Mouse (Mus musculus): ENCODE measurements around the gene Cdk11b.

The Cdk11b gene

DNA sequence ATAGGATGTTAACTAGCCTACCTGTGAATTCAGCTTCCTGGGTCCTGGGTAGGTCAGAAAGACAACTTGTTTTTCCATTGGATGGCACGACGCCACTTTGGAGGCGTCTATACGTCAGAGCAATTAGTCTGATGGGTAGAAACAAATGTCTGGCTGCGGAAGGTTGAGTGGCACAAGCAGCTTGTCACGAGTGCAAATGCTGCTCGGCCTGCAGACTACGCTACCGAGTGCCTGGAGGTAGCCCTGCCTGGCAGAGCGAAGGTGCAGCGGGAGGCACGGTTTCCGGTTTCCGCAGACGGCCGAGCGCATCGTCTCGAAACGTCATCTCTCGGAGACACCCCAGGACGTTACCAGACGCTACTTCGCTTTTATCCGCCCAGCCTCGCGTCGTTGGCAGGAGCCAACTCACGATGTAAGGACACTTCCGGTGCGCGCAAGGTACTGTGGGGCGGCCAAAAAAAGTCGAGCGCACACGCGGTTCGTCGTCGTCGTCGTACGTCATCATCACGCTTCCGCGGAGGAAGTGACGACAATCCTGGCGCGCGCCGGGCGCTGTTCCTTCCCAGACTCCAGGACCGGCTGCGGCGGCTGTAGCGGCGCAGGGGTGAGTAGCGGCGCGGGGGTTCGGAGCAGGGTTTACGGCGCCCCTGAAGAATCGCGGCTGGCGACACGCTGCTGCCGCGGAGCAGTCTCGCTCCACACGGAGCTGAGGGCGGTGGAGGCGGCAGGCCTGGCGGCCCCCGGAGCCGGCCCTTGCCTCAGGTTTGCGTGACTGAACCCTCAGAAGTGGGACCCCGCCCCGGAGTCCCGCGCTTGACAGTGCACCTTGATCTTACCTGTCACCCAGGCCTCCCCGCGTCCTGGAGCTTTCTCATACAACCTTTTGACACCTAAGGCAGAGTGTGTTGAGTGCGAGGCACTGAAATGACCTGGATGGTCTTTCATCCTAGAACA is at the start of gene Cdk11b:
Cdk11b (plus strand) TSS at position 517 of the 954 bp plus-strand sequence.
- in situ Hi-C loops (cut with MboI; ENCODE audit: low sequenced_read_pairs), result no loop called here

DNA sequence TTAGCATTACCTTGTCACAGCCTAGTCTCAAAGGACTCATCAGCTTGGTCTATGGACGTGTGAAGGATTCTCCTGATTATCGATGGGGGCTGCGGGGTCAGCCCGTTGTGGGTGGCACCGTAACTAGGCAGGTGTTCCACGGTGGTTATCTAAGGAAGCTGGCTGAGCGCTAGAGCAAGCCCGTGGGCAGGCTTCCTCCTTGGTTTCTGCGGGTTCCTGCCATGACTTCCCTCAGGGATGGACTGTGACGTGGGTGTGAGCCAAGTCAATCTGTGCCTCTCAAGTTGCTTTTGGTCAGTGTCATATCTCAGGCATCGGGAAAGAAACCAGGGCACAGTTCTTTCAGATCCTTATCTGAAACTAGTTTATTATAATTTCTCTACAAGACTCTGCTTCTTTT is 49.7 kb upstream of the Cdk11b start:
- in situ Hi-C loops (cut with MboI; ENCODE audit: low sequenced_read_pairs), result loop anchor here (5.0 kb wide), 1 partner anchor 93 kb away; no protein-coding TSS in a partner anchor

DNA sequence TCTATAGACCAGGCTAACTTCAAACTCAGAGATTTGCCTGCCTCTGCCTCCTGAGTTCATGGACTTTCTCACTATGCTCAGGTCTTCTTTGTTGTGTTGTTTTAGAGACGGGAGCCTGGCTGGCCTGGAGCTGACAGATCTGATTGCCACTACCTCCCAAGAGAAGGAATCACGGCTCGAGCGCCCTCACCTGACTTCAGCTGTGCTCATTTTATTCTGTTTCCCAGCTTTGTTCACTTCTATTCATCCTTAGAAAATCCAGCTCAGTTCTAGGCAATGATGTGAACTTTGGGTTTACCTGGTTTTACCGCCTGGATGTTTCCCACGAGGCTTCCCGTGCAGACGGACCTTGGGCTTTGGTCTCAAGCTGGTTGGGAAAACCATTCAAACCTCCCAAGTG is 49.1 kb upstream of the Cdk11b start:
- in situ Hi-C loops (cut with MboI; ENCODE audit: low sequenced_read_pairs), result loop anchor here (5.0 kb wide), 1 partner anchor 93 kb away; no protein-coding TSS in a partner anchor

DNA sequence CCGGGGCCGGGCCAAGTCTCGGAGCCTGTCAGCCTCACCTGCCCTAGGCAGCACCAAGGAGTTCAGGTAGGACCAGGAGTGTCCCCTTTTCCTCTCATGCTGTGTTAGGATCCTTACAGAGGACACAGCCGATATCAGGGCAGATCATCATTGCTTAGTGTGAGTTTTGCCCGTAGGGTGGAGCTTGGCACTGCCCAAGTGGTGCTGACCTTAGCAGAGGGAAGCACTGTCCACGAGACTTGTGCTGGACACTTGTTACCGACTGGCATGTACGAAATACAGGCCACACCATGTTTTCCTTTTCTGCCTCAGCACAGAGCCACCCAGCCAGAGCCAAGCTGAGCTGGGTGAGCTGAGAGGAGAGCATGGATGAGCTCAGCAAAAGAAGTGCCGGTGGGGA is 47.5 kb upstream of the Cdk11b start:
- in situ Hi-C loops (cut with MboI; ENCODE audit: low sequenced_read_pairs), result loop anchor here (5.0 kb wide), 1 partner anchor 95 kb away; no protein-coding TSS in a partner anchor

DNA sequence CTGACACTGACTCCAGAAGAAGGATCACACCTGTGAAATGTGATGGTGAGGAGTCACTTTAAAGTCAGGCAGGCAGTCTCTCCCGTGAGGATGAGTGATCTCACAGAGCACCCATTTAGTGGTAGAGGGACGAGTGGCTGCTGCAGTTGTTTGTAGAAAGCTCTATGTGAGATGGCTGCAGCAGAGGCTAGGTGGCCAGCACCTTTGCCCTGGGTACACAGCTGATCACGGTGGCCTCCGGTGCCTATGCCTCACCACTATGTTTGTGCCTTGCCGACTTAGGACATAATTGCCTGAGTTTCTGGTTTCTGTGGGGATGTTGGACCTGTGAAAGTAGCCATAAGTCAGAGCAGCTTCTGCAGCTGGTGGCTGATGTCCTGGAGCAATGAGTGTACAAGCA is 46.9 kb upstream of the Cdk11b start:
- in situ Hi-C loops (cut with MboI; ENCODE audit: low sequenced_read_pairs), result loop anchor here (5.0 kb wide), 1 partner anchor 95 kb away; no protein-coding TSS in a partner anchor

DNA sequence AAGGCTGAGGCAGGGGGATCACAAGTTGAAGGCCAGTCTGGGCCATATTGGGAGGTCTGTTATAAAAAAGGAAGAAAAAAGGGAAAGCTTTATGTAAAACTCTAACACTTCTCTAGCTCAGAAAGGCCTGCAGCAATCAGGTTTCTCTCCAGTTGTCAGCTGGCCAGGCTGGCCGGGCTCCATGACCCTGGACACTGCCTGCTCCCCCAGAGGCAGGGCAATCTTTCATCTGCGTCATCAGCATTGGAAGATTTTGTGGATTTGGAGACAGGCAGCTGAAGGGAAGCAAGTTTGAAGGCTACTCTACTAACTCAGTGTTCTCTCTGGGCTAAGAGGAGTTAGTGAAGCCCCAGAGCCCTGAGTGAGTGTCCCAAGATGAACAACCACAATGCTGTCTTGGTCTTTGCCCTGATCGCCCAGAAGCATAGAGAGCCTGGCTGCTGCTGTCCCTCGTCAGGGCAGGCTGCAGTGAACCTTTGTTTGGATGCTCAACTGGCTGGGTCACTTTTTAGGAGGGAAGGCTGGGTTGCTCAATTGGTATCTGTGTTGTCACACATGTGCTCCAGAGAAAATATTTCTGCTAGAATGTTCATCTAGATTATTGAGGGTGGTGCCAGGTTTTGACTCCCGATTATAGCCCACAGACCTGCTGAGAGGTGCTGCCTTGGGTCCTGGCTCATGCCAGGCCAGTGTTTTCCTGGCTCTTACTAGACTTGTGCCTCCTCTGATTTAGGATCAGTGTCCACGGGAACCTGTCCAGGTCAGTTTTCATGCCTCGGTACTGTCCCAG is 46.1 kb upstream of the Cdk11b start:
- in situ Hi-C loops (cut with MboI; ENCODE audit: low sequenced_read_pairs), result loop anchor here (5.0 kb wide), 1 partner anchor 96 kb away; no protein-coding TSS in a partner anchor

DNA sequence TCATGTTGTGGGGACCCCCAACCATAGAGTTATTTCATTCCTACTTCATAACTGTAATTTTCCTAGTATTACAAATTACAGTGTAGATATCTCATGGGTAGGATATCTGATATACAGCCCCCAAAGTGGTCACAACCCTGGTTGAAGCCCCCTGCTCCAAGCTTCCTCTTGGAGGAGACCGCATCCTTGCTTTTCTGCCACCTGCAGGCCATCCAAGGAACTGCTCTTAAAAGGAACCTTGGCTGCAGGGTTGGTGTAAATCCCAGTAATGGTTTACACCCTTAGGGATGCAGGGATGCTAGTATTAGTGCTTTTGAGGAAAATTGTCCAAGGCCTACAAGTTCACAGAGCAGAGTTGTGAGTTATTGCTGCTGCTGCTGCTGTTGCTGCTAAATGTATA is 44.2 kb upstream of the Cdk11b start:
- in situ Hi-C loops (cut with MboI; ENCODE audit: low sequenced_read_pairs), result no loop called here

DNA sequence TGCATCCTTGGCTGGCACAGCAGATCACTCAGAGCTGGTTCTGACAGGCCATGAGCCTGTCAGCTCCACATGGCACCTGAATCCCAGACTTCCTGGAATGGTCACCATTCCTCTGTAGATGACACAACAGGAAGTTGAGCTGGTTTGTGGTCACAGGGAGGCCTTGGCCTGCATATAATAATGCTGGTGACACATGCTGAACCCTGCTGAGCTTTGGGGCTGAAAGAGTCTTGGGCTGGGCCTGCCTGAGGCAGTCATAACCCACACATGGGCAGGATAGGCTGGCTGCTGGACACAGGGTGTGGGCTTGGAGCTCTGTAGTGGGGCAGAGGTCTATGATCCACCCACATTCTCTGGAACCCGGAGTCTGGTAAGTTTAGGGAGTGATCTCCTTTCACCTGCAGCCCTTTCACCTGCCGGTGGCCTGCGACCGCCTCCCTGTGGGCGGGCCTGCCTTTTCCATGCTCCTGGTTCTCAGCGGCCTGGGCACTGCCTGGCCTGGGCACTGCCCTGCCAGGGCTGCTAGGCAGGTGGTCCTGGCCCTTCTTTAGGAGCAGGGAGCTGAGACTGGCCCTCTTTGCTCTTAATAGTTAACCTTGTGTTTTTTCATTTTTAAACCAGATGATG is 42.3 kb upstream of the Cdk11b start:
- in situ Hi-C loops (cut with MboI; ENCODE audit: low sequenced_read_pairs), result no loop called here

DNA sequence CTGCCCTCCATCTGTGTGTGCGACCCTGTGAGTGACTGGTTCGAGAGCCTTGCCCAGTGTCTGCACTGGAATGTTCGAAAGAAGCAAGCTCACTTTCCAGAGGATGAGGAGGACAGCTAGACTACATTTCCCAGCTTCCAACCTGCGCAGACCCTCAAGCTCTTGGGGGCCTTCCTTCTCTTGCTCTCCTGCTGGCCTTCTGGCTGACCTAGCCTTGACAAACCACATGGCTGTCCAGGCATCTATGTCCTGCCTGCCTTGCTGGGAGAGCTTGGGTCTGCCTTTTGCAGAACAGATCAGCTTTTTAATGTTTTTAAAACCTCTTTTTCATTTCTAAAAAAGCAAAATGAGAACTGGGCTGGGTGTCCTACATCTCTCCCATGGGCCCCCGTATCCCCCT is 35.3 kb upstream of the Cdk11b start:
- in situ Hi-C loops (cut with MboI; ENCODE audit: low sequenced_read_pairs), result no loop called here

DNA sequence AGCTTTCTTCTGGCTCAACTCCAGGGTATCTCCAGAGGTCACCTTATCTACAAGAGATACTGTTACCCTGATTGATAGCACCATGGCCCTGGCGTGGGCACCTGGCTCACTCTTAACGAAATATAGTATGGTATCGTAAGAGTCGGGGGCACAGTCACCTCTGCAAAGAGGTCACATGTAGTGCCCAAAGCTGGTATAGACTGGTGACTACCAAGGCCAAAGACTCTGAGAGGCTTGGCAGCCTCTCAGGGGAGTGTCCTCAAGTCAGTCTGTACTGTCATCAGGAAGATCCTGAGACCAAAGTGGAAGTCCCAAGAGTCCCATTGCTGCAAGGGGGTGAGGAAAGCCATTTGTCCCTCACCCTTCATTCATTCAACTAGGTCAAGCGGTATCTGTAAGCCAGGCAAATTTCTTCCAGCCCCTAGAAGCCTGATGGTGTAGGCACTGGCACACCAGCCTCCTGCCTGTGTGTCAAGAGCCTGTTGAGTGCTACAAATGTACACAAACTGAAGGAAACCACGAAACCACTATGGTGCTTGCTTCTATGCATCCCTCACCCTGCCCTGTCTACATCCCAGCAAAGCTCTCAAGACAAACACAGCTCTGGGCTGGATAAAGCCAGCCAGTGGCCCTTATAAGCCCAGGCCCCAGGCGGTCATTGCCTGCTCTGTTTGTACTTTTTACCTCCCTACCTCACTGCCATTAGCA is 33.5 kb upstream of the Cdk11b start:
- in situ Hi-C loops (cut with MboI; ENCODE audit: low sequenced_read_pairs), result no loop called here

DNA sequence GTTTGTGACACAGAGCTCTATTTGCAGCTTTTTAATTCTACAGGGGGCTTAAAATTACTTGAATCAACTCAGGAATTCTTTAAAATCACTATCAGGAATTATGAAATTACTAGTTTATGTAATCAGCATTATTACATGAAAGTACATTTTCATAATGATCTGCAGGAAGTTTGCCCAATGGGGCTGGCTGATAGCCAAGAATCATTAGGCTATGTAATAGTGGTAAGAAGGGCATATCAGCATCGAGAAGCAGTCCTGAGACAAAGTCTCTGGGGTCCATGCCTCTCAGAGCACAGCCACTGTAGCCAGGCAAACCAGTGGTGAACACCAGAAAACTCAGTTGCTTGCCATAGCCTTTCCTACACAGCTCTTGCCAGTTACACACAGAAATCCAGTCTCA is 30.9 kb upstream of the Cdk11b start:
- in situ Hi-C loops (cut with MboI; ENCODE audit: low sequenced_read_pairs), result no loop called here

DNA sequence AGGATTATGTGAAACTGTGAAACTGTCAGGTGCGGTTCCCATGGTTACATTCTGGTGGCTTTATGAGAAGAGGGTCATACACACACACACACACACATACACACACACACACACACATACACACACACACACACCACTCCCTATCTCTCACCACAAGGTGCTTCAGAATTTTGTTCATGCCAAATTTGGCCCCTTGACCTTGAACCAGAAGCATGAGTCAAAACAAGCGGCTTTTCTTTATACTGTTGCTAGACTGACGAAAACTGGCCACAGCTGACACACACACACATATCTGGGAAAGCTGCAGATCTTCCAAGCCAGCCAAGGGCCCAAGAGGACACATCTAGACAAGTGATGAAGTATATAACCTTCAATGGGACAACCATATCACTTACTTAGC is 28.9 kb upstream of the Cdk11b start:
- in situ Hi-C loops (cut with MboI; ENCODE audit: low sequenced_read_pairs), result no loop called here

DNA sequence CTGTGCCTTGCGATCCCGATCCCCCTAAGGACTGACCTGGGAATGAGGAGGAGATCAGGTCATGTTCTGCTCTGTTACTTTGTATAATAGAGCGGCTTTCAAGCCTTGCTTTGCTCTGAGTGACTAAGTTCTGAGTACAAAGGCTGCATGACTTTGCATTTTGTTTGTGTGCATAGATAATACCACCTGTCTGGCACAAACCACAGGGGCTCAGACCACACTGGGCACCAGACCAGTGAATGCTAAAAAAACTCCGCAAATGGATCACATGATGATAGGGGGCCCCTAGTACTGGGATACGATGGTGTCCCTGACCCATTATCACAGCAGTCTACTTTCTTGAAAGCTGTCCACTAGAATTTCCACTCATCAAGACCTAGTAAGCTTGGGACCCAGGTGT is 28.0 kb upstream of the Cdk11b start:
- in situ Hi-C loops (cut with MboI; ENCODE audit: low sequenced_read_pairs), result no loop called here

DNA sequence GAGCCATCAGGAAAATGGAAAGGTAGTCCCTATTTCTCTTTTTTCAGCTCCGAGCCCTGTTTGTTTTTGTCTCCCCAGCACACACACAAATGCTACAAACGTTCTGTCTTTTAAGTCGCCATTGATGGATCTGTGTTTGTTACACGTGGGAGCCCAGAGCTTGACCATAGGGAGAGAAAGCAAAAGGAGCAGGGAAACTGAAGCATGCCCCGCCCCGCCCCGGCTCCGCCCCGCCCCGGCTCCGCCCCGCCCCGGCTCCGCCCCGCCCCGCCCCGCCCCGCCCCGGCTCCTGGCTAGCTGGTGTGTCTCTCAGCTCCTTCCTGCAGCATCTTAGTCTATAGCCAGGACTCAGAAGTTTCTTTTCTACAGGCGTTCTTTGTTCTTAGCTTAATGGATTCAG is 26.1 kb upstream of the Cdk11b start:
- in situ Hi-C loops (cut with MboI; ENCODE audit: low sequenced_read_pairs), result no loop called here

DNA sequence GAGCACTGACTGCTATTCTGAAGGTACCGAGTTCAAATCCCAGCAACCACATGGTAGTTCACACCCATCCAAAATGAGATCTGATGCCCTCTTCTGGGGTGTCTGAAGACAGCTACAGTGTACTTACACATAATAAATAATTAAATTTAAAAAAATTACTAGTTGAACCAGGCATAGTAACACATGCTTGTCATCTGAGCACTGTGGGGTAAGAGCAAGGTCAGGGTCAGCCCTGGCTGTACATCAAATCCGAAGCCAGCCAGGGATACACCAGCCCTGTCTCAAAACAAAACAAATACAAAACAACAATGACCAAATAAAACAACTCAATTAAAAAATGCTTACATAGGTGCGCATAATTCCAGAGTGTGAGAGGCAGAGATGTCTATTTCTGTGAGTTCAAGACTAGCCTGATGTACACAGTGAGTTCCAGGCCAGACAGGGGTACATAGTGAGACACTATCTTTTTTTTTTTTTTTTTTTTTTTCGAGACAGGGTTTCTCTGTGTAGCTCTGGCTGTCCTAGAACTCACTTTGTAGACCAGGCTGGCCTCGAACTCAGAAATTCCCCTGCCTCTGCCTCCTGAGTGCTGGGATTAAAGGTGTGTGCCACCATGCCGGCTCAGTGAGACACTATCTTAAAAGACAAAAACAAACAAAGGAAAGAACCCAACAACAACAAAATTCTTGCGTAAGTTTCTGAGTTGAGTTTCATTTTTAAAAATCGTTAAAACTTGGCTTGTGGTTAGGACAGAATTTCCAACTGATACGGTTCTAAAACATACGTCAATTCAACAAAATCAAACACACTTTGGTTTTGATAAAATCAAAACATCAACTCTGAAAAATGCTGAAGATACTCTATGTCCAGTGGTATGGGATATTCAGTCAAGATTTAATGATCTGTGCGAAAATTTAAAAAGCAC is 24.5 kb upstream of the Cdk11b start:
- in situ Hi-C loops (cut with MboI; ENCODE audit: low sequenced_read_pairs), result no loop called here

DNA sequence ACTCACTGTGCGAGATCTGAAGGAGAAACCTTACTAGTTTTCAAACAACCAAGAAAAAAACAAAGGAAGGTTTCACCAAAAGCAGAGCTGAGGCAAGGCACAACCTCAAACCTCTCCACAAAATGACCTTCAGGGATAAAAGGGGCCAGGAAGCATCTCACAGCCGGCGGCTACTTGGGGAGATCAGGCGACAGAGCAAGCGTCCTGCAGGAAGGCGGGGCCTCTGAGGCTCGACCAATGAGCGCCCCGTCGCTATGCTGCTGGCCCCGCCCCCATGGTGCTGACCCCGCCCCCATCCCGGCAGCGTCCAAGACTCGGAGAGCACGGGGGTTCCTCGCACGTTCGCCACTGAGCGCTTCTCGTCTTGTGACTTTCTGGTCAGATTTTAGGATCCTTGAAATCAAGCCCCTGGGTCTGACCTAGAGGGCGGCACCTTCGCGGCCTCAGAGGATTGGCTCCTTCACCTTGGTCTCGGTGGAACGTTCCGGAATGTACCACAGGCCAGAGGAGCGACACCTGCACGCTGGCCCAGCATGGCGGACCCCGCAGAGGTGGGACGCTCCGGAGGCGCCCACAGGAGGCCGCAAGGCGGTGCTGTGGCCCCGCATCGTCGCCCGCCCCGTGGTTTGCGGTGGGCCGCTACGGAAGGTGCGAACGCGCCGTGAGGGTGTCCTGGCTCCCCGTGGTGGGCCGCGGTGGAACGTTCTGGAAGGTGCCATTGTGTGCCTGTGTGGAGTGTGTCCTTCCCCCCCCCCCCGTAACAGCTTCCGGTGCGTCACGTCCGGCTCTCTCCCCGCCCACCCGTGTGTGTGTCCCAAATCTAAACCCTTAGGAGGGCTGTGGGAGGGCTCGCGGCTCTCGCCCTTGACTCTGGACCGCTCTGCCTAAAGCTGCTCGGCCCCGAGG is 23.3 kb upstream of the Cdk11b start, which contains the start of gene Slc35e2:
Slc35e2 (plus strand) TSS at position 326 of the 906 bp plus-strand sequence.
- in situ Hi-C loops (cut with MboI; ENCODE audit: low sequenced_read_pairs), result no loop called here

DNA sequence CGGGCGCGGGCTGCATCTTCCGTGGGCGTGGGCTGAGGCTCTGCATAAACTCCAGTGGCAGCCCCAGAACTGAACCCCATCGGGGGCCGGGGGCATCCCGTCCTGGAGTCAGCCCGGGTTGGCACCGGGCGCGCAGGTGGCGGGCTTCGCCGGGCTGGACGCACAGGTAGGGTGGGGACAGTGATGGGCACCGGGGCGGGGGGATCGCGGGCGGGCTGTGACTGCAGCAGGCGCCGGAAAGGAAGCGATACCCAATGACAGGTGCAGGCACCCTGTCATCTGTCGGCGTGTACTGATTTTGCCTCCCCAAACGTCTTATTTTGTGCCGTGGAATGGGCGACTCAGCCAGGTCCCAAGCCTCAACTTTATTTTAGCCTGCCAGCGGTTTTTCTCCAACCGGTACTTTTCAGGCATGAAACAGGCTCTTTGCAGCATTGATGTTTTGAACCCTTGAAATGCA is 22.6 kb upstream of the Cdk11b start:
- in situ Hi-C loops (cut with MboI; ENCODE audit: low sequenced_read_pairs), result no loop called here

DNA sequence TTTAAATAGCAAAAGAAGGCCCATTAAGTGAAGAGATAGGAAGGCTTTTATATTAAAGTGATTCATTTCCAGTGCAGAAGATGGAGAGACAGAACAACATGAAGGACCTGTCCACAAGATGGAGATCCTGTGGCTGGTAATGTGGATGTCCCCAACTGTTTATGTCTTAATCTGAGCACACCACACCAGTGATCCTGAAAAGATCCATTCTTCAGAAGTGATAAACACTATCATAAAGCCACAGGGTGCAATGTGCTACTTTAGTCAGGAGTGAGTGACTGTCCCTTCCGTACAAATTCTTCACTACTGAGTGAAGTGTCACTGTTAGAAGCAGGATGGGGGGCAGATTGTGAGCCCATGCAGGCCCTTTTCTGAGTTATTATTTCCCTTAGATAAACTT is 21.9 kb upstream of the Cdk11b start:
- in situ Hi-C loops (cut with MboI; ENCODE audit: low sequenced_read_pairs), result no loop called here

Measured in CH12F3 (cell line).